Mouse (Mus musculus) midbrain, embryonic 13.5 days (tissue): ENCODE measurements around the gene Mpzl1. TPM values are rescaled to one million over a fixed set of nuclear protein-coding genes. Genes with fewer than 3 reads are reported as not detected.

Source experiments
- ATAC-seq: fragments of 200-750 bp; cut with Nextera tagmentation; 2 replicates; pipeline ENCODE4 v1.8.0; 2017; ENCODE audit warnings: mild to moderate bottlenecking, moderate TSS enrichment, moderate library complexity
- H3K27ac ChIP-seq: fragments of 300-500 bp; sonication (generic); 2 replicates; pipeline ENCODE4 v1.5.1; 2015; ENCODE audit warnings: inconsistent platforms, mild to moderate bottlenecking, moderate library complexity
- H3K27me3 ChIP-seq: fragments of 300-500 bp; sonication (generic); 2 replicates; pipeline ENCODE4 v1.6.1; 2015; ENCODE audit warnings: mild to moderate bottlenecking, inconsistent platforms
- H3K36me3 ChIP-seq: fragments of 300-500 bp; sonication (generic); 2 replicates; pipeline ENCODE4 v1.6.1; 2015; ENCODE audit warnings: mild to moderate bottlenecking, inconsistent platforms
- H3K4me1 ChIP-seq: fragments of 300-500 bp; sonication (generic); replicated peaks from 2 replicates; pipeline ENCODE4 v1.6.1; 2015; ENCODE audit warnings: inconsistent platforms
- H3K4me2 ChIP-seq: fragments of 300-500 bp; sonication (generic); replicated peaks from 2 replicates; pipeline ENCODE4 v1.6.1; 2015; ENCODE audit warnings: moderate library complexity, mild to moderate bottlenecking, inconsistent platforms
- H3K4me3 ChIP-seq: fragments of 300-500 bp; sonication (generic); replicated peaks from 2 replicates; pipeline ENCODE4 v1.5.1; 2015; ENCODE audit warnings: mild to moderate bottlenecking, inconsistent platforms
- H3K9ac ChIP-seq: fragments of 300-500 bp; sonication (generic); replicated peaks from 2 replicates; pipeline ENCODE4 v1.6.1; 2015; ENCODE audit warnings: mild to moderate bottlenecking, inconsistent platforms
- H3K9me3 ChIP-seq: fragments of 300-500 bp; sonication (generic); 2 replicates; pipeline ENCODE4 v1.6.1; 2016; ENCODE audit warnings: mild to moderate bottlenecking, inconsistent platforms
- WGBS: fragments of 180-500 bp; shearing (Covaris S2); methylation state at CpG from one replicate; pipeline ENCODE4 v1.1.7; 2015; 5-methylcytosine and 5-hydroxymethylcytosine counted together
- polyA plus RNA-seq: library from polyadenylated mRNA; unstranded; fragments of >200 nt; fragmentation: Nextera tagmentation; extraction: Ambion mirVana; gene quantifications from 2 replicates; pipeline ENCODE4 v1.2.1, GENCODE M21; 2015

Gene Mpzl1
- polyA plus RNA-seq, 1 experiment from 2014 or later: 147 TPM

GRCm38 (mm10) chr1:165653126-165653885 lies 19.0 kb upstream of the Mpzl1 start:
- Histone ChIP-seq H3K9ac (no peak overlapping the region), H3K4me2 (no peak overlapping the region), H3K4me1 (no peaks in the 10 kb centered on the region), H3K27me3 (no peaks in the 10 kb centered on the region), H3K4me3 (no peak overlapping the region), H3K36me3 (no peaks in the 10 kb centered on the region), H3K9me3 (no peaks in the 10 kb centered on the region), H3K27ac (no peak overlapping the region)
- no peak for ATAC-seq
- WGBS: 92% methylated on average over 14 of the region's 14 CpGs

GRCm38 (mm10) chr1:165652507-165652906 lies 18.2 kb upstream of the Mpzl1 start:
- no peaks in the 10 kb centered on the region for H3K9me3 ChIP-seq
- WGBS: 75% methylated on average over 2 of the region's 2 CpGs
- H3K27me3 ChIP-seq: no peaks in the 10 kb centered on the region
- no peak overlapping the region for H3K4me2 ChIP-seq
- no peak overlapping the region for H3K27ac ChIP-seq
- no peak overlapping the region for H3K4me3 ChIP-seq
- H3K36me3 ChIP-seq: no peaks in the 10 kb centered on the region
- no peak for ATAC-seq
- no peaks in the 10 kb centered on the region for H3K4me1 ChIP-seq
- no peak overlapping the region for H3K9ac ChIP-seq

- H3K9me3 ChIP-seq: no peaks in the 10 kb centered on the region
- no peaks in the 10 kb centered on the region for H3K27me3 ChIP-seq
- H3K4me3 ChIP-seq: no peak overlapping the region
- no peak overlapping the region for H3K27ac ChIP-seq
- no peak for ATAC-seq
- no peak overlapping the region for H3K4me2 ChIP-seq
- H3K9ac ChIP-seq: no peak overlapping the region
- H3K36me3 ChIP-seq: no peaks in the 10 kb centered on the region
- no peaks in the 10 kb centered on the region for H3K4me1 ChIP-seq
- WGBS: 80% methylated on average over 5 of the region's 5 CpGs
These were observed 16.8 kb upstream of the Mpzl1 start for GRCm38 (mm10) chr1:165651158-165651557.

- Histone ChIP-seq H3K9ac (no peak overlapping the region), H3K9me3 (no peaks in the 10 kb centered on the region), H3K27me3 (no peaks in the 10 kb centered on the region), H3K27ac (no peak overlapping the region), H3K4me1 (0 out of 2 replicates have a peak, but pooled peaks cover 2% of the 10 kb centered on the region), H3K36me3 (no peaks in the 10 kb centered on the region), H3K4me2 (no peak overlapping the region), H3K4me3 (no peak overlapping the region)
- ATAC-seq: no peak
- 82% methylated on average over 4 of the region's 4 CpGs for WGBS
These were observed 10.8 kb upstream of the Mpzl1 start for GRCm38 (mm10) chr1:165645102-165645501.

- 73% methylated on average over 5 of the region's 5 CpGs for WGBS
- no peak overlapping the region for H3K4me2 ChIP-seq
- H3K4me3 ChIP-seq: no peak overlapping the region
These were observed 9.4 kb upstream of the Mpzl1 start for GRCm38 (mm10) chr1:165643735-165644134.

GRCm38 (mm10) chr1:165642780-165643311 lies 8.5 kb upstream of the Mpzl1 start:
- 2% methylated on average over 16 of the region's 16 CpGs for WGBS
- peak; percentile 84 for ATAC-seq
- H3K4me1 ChIP-seq: 0 out of 2 replicates have a peak, but pooled peaks cover 2% of the 10 kb centered on the region
- no peaks in the 10 kb centered on the region for H3K9me3 ChIP-seq
- H3K4me2 ChIP-seq: peak overlapping the region; percentile 58
- H3K27me3 ChIP-seq: no peaks in the 10 kb centered on the region
- H3K4me3 ChIP-seq: peak overlapping the region; percentile 73
- no peaks in the 10 kb centered on the region for H3K36me3 ChIP-seq
- peak overlapping the region; percentile 85 for H3K9ac ChIP-seq
- H3K27ac ChIP-seq: peak overlapping the region; percentile 93

More at GRCm38 (mm10) chr1:165643735-165644134, 9.4 kb upstream of the Mpzl1 start:
- H3K36me3 ChIP-seq: no peaks in the 10 kb centered on the region
- 0 out of 2 replicates have a peak, but pooled peaks cover 2% of the 10 kb centered on the region for H3K4me1 ChIP-seq
- no peak overlapping the region for H3K9ac ChIP-seq
- no peak overlapping the region for H3K27ac ChIP-seq
- no peaks in the 10 kb centered on the region for H3K9me3 ChIP-seq
- ATAC-seq: no peak
- no peaks in the 10 kb centered on the region for H3K27me3 ChIP-seq

GRCm38 (mm10) chr1:165641786-165642771 lies 7.7 kb upstream of the Mpzl1 start:
- WGBS: under 1% methylated on average over 75 of the region's 75 CpGs
- H3K27ac ChIP-seq: peak overlapping the region; percentile 93

GRCm38 (mm10) chr1:165641271-165641771 lies 7.0 kb upstream of the Mpzl1 start:
- Histone ChIP-seq H3K4me2 (peak overlapping the region; percentile 58), H3K9ac (no peak overlapping the region), H3K27me3 (no peaks in the 10 kb centered on the region), H3K4me1 (0 out of 2 replicates have a peak, but pooled peaks cover 2% of the 10 kb centered on the region), H3K4me3 (peak overlapping the region; percentile 73), H3K9me3 (no peaks in the 10 kb centered on the region), H3K27ac (no peak overlapping the region), H3K36me3 (no peaks in the 10 kb centered on the region)
- 5% methylated on average over 16 of the region's 16 CpGs for WGBS
- ATAC-seq: peak; percentile 31; the same call in 1 of the 2 replicates

More at GRCm38 (mm10) chr1:165641786-165642771, 7.7 kb upstream of the Mpzl1 start:
- peak overlapping the region; percentile 85 for H3K9ac ChIP-seq
- H3K27me3 ChIP-seq: no peaks in the 10 kb centered on the region
- H3K4me3 ChIP-seq: peak overlapping the region; percentile 73
- peak overlapping the region; percentile 58 for H3K4me2 ChIP-seq
- no peaks in the 10 kb centered on the region for H3K36me3 ChIP-seq
- peak; percentile 85 for ATAC-seq
- 0 out of 2 replicates have a peak, but pooled peaks cover 2% of the 10 kb centered on the region for H3K4me1 ChIP-seq
- H3K9me3 ChIP-seq: no peaks in the 10 kb centered on the region

- H3K9ac ChIP-seq: no peak overlapping the region
- H3K36me3 ChIP-seq: no peaks in the 10 kb centered on the region
- 86% methylated on average over 8 of the region's 8 CpGs for WGBS
- H3K4me2 ChIP-seq: no peak overlapping the region
- H3K27me3 ChIP-seq: no peaks in the 10 kb centered on the region
- no peaks in the 10 kb centered on the region for H3K9me3 ChIP-seq
- peaks cover 31% of the 10 kb centered on the region for H3K4me1 ChIP-seq
- ATAC-seq: no peak
- H3K27ac ChIP-seq: no peak overlapping the region
- H3K4me3 ChIP-seq: no peak overlapping the region
These were observed 2.0 kb upstream of the Mpzl1 start for GRCm38 (mm10) chr1:165636289-165636688.

- 25% methylated on average over 17 of the region's 17 CpGs for WGBS
- Histone ChIP-seq H3K4me1 (peaks cover 39% of the 10 kb centered on the region), H3K9me3 (no peaks in the 10 kb centered on the region), H3K4me3 (peak overlapping the region; percentile 86), H3K27ac (peak overlapping the region; percentile 30; the same call in 1 of the 2 replicates), H3K4me2 (peak overlapping the region; percentile 62), H3K9ac (peak overlapping the region; percentile 58; the same call in 1 of the 2 replicates), H3K36me3 (no peaks in the 10 kb centered on the region), H3K27me3 (no peaks in the 10 kb centered on the region)
- no peak for ATAC-seq
These were observed 938 bp upstream of the Mpzl1 start for GRCm38 (mm10) chr1:165635055-165635897.

- under 1% methylated on average over 12 of the region's 12 CpGs for WGBS
- Histone ChIP-seq H3K4me3 (peak overlapping the region; percentile 86), H3K9me3 (no peaks in the 10 kb centered on the region), H3K36me3 (no peaks in the 10 kb centered on the region), H3K4me1 (peaks cover 48% of the 10 kb centered on the region), H3K27me3 (no peaks in the 10 kb centered on the region), H3K4me2 (peak overlapping the region; percentile 62), H3K9ac (peak overlapping the region; percentile 88), H3K27ac (no peak overlapping the region)
- ATAC-seq: no peak
These were observed 993 bp downstream of the Mpzl1 start for GRCm38 (mm10) chr1:165633345-165633744.
